8 mouse cellular contexts compared by ENCODE assay signal in the genomic region with DNA sequence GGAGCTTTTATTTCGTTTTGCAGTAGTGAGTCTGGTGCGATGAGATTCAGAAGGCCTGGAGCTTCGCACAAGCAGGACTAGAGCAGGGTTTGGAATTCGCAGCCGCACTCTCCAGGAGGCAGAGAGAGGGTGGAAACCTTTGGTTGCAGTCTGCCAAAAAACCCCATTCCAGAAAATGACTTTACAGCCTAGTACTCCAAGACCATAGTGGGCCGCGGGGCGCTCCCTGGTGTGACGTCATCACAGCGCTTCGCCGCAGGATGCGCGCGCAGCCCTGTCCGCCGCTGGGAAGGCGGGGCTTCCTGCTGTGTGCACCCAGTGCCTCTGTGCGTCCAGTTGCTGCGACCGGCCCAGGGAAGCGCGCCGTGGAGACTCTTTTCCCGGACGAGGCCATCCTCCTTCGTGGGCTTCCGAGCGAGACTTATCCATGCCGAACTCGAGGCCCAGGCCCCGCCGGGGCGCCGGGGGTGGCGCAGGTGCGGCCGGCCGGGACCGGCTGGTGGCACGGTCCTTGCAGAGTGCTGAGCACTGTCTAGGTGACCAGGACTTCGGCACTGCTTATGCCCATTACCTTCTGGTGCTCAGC. TPM values are rescaled to one million over a fixed set of nuclear protein-coding genes. Genes with fewer than 3 reads are reported as not detected.
A peak's percentile ranks its signal among the peaks of the same experiment; 100 is the strongest.
DNase-seq lines count a peak whose midpoint lies in the region; ATAC-seq lines count a peak whose summit lies in the region.

A gene (plus strand): TSS at position 277 of the 586 bp plus-strand sequence.

- ATAC-seq in hindbrain, embryonic 12.5 days (ENCODE audit: low FRiP score), result peak; percentile 97

- H3K9ac ChIP-seq in hindbrain, embryonic 12.5 days, result peak within 1 kb of the TSS; percentile 90

- H3K36me3 ChIP-seq in hindbrain, embryonic 12.5 days, result peaks cover 27% of the 10 kb centered on the region

- WGBS in hindbrain, embryonic 12.5 days, result 4% methylated on average over 42 of the region's 42 CpGs

- peak within 1 kb of the TSS; percentile 92 for H3K27ac ChIP-seq in hindbrain, embryonic 12.5 days

- H3K4me3 ChIP-seq in hindbrain, embryonic 12.5 days, result peak within 1 kb of the TSS; percentile 84

- H3K4me2 ChIP-seq in hindbrain, embryonic 12.5 days (replicated peaks), result peak within 1 kb of the TSS; percentile 68

- H3K27me3 ChIP-seq in hindbrain, embryonic 12.5 days, result peaks cover 4% of the 10 kb centered on the region; the same call in 1 of the 2 replicates

- H3K4me1 ChIP-seq in hindbrain, embryonic 12.5 days, result peaks cover 12% of the 10 kb centered on the region

- peak; percentile 94 for DNase-seq in Muller cell, postnatal 12 days (ENCODE audit: inconsistent ontology term)
- DNase-seq in cerebellum, adult 9-11 months, result peak; percentile 89
- peak; percentile 87 to 91 for DNase-seq in frontal cortex, postnatal 10 days (ENCODE audit: low spot score in 2 of 2)
- peak; percentile 93 for DNase-seq in layer of hippocampus, postnatal 14 days (ENCODE audit: low spot score in 2 of 2)
- peak; percentile 96 for DNase-seq in lung, postnatal 14 days
- peak; percentile 80 for DNase-seq in retina, adult 2 months (ENCODE audit: low read depth, low spot score)
- DNase-seq in thymus, postnatal 36 days, result peak; percentile 93

- H3K9me3 ChIP-seq in hindbrain, embryonic 12.5 days (replicated peaks), result no peaks in the 10 kb centered on the region

RNA-seq across cellular contexts. Expression of the gene that starts here (rescaled TPM):
- polyA plus RNA-seq in hindbrain, embryonic 12.5 days (2016; fragmentation: Nextera tagmentation; extraction: Ambion mirVana), result 23.6 and 26.4 TPM in 2 replicates
- total RNA-seq in layer of hippocampus, postnatal 14 days (2021), result 10 to 100 TPM; 22.5 to 23.3 TPM

Comparison
In these comparisons a context has a peak if more than half of its experiments do, and no peak if none do; other contexts are left out.
1. Peak in every context shown above with its lines: DNase-seq, ATAC-seq, H3K4me3 ChIP-seq and H3K27ac ChIP-seq.